Mouse (Mus musculus) thymus, postnatal 0 days (tissue): ENCODE results near the gene Abcc12. TPM values are rescaled to one million over a fixed set of nuclear protein-coding genes. Genes with fewer than 3 reads are reported as not detected.

Experiments
- DNase-seq: peaks from one replicate; pipeline ENCODE4 v3.0.0-alpha.2; 2015; ENCODE audit warnings: low spot score
- polyA plus RNA-seq: library from polyadenylated mRNA; unstranded; fragments of >200 nt; fragmentation: Nextera tagmentation; extraction: Ambion mirVana; gene quantifications from 2 replicates; pipeline ENCODE4 v1.2.1, GENCODE M21; 2015

Abcc12 gene
- polyA plus RNA-seq, 1 experiment from 2014 or later: 0.10 TPM

GRCm38 (mm10) chr8:86514203-86514602, 66.3 kb downstream of the Abcc12 start:
- no peak for DNase-seq

GRCm38 (mm10) chr8:86512886-86513285, 67.6 kb downstream of the Abcc12 start:
- DNase-seq: no peak

- DNase-seq: no peak
These were observed 68.2 kb downstream of the Abcc12 start for GRCm38 (mm10) chr8:86512131-86512792.

- no peak for DNase-seq
These were observed 79.1 kb downstream of the Abcc12 start for GRCm38 (mm10) chr8:86501341-86501740.

GRCm38 (mm10) chr8:86495056-86495455, 85.4 kb downstream of the Abcc12 start:
- no peak for DNase-seq

- no peak for DNase-seq
These were observed 86.6 kb downstream of the Abcc12 start for GRCm38 (mm10) chr8:86493841-86494240.

- DNase-seq: no peak
These were observed 95.1 kb downstream of the Abcc12 start for GRCm38 (mm10) chr8:86485411-86485810.

- no peak for DNase-seq
These were observed 96.2 kb downstream of the Abcc12 start for GRCm38 (mm10) chr8:86484244-86484643.

GRCm38 (mm10) chr8:86482116-86482515, 98.4 kb downstream of the Abcc12 start:
- DNase-seq: no peak

- DNase-seq: no peak
These were observed 104.6 kb downstream of the Abcc12 start for GRCm38 (mm10) chr8:86475711-86476438.

GRCm38 (mm10) chr8:86474461-86474860, 106.0 kb downstream of the Abcc12 start:
- DNase-seq: no peak

GRCm38 (mm10) chr8:86473121-86473520, 107.4 kb downstream of the Abcc12 start:
- DNase-seq: no peak

GRCm38 (mm10) chr8:86470717-86471116, 109.8 kb downstream of the Abcc12 start:
- DNase-seq: no peak

GRCm38 (mm10) chr8:86463215-86463614, 117.3 kb downstream of the Abcc12 start:
- DNase-seq: no peak

- DNase-seq: no peak
These were observed 120.1 kb downstream of the Abcc12 start for GRCm38 (mm10) chr8:86460372-86460771.

GRCm38 (mm10) chr8:86453697-86454480, 126.6 kb downstream of the Abcc12 start:
- DNase-seq: no peak

- DNase-seq: no peak
These were observed 130.5 kb downstream of the Abcc12 start for GRCm38 (mm10) chr8:86449870-86450515.

- DNase-seq: no peak
These were observed 135.0 kb downstream of the Abcc12 start for GRCm38 (mm10) chr8:86445516-86445915.

- DNase-seq: no peak
These were observed 136.7 kb downstream of the Abcc12 start for GRCm38 (mm10) chr8:86443744-86444143.

GRCm38 (mm10) chr8:86438983-86439299, 141.5 kb downstream of the Abcc12 start:
- DNase-seq: no peak

- DNase-seq: no peak
These were observed 142.1 kb downstream of the Abcc12 start for GRCm38 (mm10) chr8:86438133-86438982.
